Mouse (Mus musculus) myocyte (in vitro differentiated cells): Measurements from ENCODE around the gene Marcks.

ENCODE experiments used
- E2F4 ChIP-seq: IDR thresholded peaks from one replicate; pipeline ENCODE4 v1.6.1; 2011; ENCODE audit warnings: mild to moderate bottlenecking, control low read depth, moderate library complexity; ENCODE audit not compliant: insufficient read depth
- MAX ChIP-seq: IDR thresholded peaks from one replicate; pipeline ENCODE4 v1.6.1; 2011; ENCODE audit warnings: low read depth, mild to moderate bottlenecking, control low read depth
- MYOD1 ChIP-seq, 3 experiments: IDR thresholded peaks; one replicate each; pipeline ENCODE4 v1.6.1; 2011; ENCODE audit warnings: control low read depth in 2 of 3, low read depth in 2 of 3, mild to moderate bottlenecking in 2 of 3, moderate library complexity in 1 of 3; ENCODE audit not compliant: insufficient read length in 2 of 3, control insufficient read depth in 1 of 3
- MYOG ChIP-seq, 3 experiments: IDR thresholded peaks; one replicate each; pipeline ENCODE4 v1.6.1; 2011; ENCODE audit warnings: control low read depth in 2 of 3, low read depth in 2 of 3, mild to moderate bottlenecking in 2 of 3; ENCODE audit not compliant: insufficient read length in 2 of 3, control insufficient read depth in 1 of 3, insufficient read depth in 1 of 3
- POLR2A ChIP-seq: IDR thresholded peaks from one replicate; pipeline ENCODE4 v1.6.1; 2011; ENCODE audit warnings: low read depth, mild to moderate bottlenecking, control low read depth, moderate library complexity; ENCODE audit not compliant: insufficient read length
- POLR2AphosphoS2 ChIP-seq: IDR thresholded peaks from one replicate; pipeline ENCODE4 v1.6.1; 2011; ENCODE audit warnings: low read depth, control low read depth; ENCODE audit not compliant: insufficient read length
- SRF ChIP-seq: IDR thresholded peaks from one replicate; pipeline ENCODE4 v1.6.1; 2011; ENCODE audit warnings: low read depth; ENCODE audit not compliant: control insufficient read depth, insufficient read length
- TCF12 ChIP-seq: IDR thresholded peaks from one replicate; pipeline ENCODE4 v1.6.1; 2011; ENCODE audit warnings: mild to moderate bottlenecking, control low read depth; ENCODE audit not compliant: poor library complexity, insufficient read depth, severe bottlenecking
- USF1 ChIP-seq: IDR thresholded peaks from one replicate; pipeline ENCODE4 v1.6.1; 2011; ENCODE audit warnings: low read depth, mild to moderate bottlenecking, control low read depth, moderate library complexity

DNA sequence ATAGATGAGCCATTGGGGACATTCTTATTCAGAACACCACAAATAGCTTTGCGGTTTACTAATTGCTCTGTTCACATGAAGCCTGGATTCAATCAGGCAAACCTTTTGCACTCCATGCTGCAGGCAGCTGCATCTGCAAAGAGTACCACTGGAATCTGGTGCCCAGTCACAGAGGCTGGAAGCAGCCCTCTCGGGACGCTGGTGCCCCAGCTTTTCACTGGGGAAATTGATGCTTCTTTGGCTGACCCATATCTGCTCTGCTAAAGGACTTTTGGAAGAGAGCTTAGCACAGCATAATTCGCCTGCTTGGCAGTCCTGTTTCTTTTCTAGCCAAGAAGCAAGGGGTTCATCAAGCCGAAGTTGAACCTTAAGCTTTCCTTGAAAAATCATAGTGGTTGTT is 18.4 kb upstream of the Marcks start:
- TF ChIP-seq POLR2A = no peak
- TF ChIP-seq MAX = no peak
- TF ChIP-seq USF1 = no peak
- TF ChIP-seq MYOG (IDR thresholded peaks at IDR 0.05; ENCODE audit: control insufficient read depth in 1 of 3, insufficient read depth in 1 of 3, insufficient read length in 2 of 3, low read depth in 2 of 3) = no peak
- TF ChIP-seq POLR2AphosphoS2 = no peak
- no peak for TF ChIP-seq MYOD1 (IDR thresholded peaks at IDR 0.05; ENCODE audit: control insufficient read depth in 1 of 3, insufficient read length in 2 of 3, low read depth in 2 of 3)
- no peak for TF ChIP-seq TCF12
- TF ChIP-seq E2F4 = no peak
- no peak for TF ChIP-seq SRF
